Mouse (Mus musculus) G1E (cell line): Measurements from ENCODE around the gene Cebpb. TPM values are rescaled to one million over a fixed set of nuclear protein-coding genes. Genes with fewer than 3 reads are reported as not detected.
"Not testable (repeated sequence)": the region's sequence is repeated elsewhere in the genome, so short reads cannot be mapped to it uniquely, and the experiment has no call there.

ENCODE experiments used
- ATAC-seq: 2 replicates; pipeline ENCODE4 v1.8.0; 2016; ENCODE audit warnings: mild to moderate bottlenecking; ENCODE audit not compliant: insufficient number of reproducible peaks, poor library complexity, low FRiP score, severe bottlenecking; ENCODE audit errors: extremely low read depth
- DNase-seq: peaks from one replicate; pipeline ENCODE4 v3.0.0; 2012; ENCODE audit warnings: low spot score
- H3K27me3 ChIP-seq: 2 replicates; pipeline ENCODE4 v1.6.1; 2012; ENCODE audit warnings: mild to moderate bottlenecking, low read length, inconsistent platforms; ENCODE audit not compliant: insufficient read depth
- H3K36me3 ChIP-seq: replicated peaks from 2 replicates; pipeline ENCODE3; 2012; ENCODE audit warnings: mild to moderate bottlenecking, inconsistent platforms
- H3K4me1 ChIP-seq: 2 replicates; pipeline ENCODE4 v1.6.1; 2012; ENCODE audit warnings: low read depth, low read length, inconsistent platforms, mixed read lengths; ENCODE audit not compliant: insufficient read depth
- H3K4me3 ChIP-seq: 2 replicates; pipeline ENCODE4 v1.5.1; 2012; ENCODE audit warnings: low read depth, mild to moderate bottlenecking, inconsistent platforms, low read length, moderate library complexity, mixed read lengths
- H3K9me3 ChIP-seq: replicated peaks from 2 replicates; pipeline ENCODE4 v1.6.1; 2012; ENCODE audit warnings: inconsistent platforms
- CTCF ChIP-seq: IDR thresholded peaks from 2 replicates; pipeline ENCODE4 v1.5.1; 2012; ENCODE audit warnings: low read depth, low read length, inconsistent platforms, mixed read lengths
- GATA1 ChIP-seq: IDR thresholded peaks from 2 replicates; pipeline ENCODE4 v1.6.1; 2012; ENCODE audit warnings: borderline replicate concordance, low read length, inconsistent platforms, mixed read lengths
- GATA2 ChIP-seq: IDR thresholded peaks from 2 replicates; pipeline ENCODE4 v1.6.1; 2012; ENCODE audit warnings: low read depth, low read length, inconsistent platforms, borderline replicate concordance
- POLR2AphosphoS5 ChIP-seq: IDR thresholded peaks from 2 replicates; pipeline ENCODE4 v1.6.1; 2012; ENCODE audit warnings: low read depth, low read length, inconsistent platforms; ENCODE audit not compliant: insufficient replicate concordance
- TAL1 ChIP-seq: conservative IDR thresholded peaks from 2 replicates; pipeline ENCODE4 v1.6.1; 2012; ENCODE audit warnings: low read depth, low read length, inconsistent platforms, mixed read lengths
- polyA plus RNA-seq: library from polyadenylated mRNA; stranded (reverse); fragments of >175 nt; gene quantifications from 2 replicates; pipeline ENCODE4 v1.2.3, GENCODE M21; 2012
- total RNA-seq, 2 experiments: library from RNA; stranded (forward) in 1 of 2; stranded (reverse) in 1 of 2; fragments of 200-1000 nt in 1 of 2; fragments of >200 nt in 1 of 2; fragmentation: Nextera tagmentation in 1 of 2; gene quantifications; 2 replicates each; pipeline ENCODE4 v1.2.3; 2014 to 2017

The Cebpb gene
- total RNA-seq (2014; fragmentation: Nextera tagmentation) = 10.5 and 12.5 TPM in 2 replicates
- 12.9 and 33.6 TPM in 2 replicates for total RNA-seq (2017)
- polyA plus RNA-seq = 61.6 and 87.9 TPM in 2 replicates

DNA sequence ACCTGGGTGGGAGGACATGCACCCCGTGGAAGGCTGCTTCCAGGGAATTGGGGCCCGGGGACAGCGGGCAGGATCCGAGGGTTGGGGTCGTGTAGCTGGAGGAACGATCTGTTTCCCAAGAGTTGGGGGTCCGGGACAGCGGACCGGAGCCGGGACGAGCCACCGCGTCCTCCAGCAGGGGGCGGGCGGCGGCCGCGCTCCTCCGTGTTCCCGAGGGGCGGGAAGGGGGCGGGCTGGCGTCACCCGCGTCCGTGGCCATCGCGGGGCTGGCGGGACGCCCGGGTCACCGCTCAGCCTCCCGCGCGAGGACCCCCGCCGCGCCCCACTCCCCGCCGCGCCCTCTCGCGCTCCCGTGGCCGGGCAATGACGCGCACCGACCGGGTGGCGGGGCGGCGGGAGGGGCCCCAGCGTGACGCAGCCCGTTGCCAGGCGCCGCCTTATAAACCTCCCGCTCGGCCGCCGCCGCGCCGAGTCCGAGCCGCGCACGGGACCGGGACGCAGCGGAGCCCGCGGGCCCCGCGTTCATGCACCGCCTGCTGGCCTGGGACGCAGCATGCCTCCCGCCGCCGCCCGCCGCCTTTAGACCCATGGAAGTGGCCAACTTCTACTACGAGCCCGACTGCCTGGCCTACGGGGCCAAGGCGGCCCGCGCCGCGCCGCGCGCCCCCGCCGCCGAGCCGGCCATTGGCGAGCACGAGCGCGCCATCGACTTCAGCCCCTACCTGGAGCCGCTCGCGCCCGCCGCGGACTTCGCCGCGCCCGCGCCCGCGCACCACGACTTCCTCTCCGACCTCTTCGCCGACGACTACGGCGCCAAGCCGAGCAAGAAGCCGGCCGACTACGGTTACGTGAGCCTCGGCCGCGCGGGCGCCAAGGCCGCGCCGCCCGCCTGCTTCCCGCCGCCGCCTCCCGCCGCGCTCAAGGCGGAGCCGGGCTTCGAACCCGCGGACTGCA, at the start of gene Cebpb:
Gene Cebpb (plus strand): TSS at position 418 of the 954 bp plus-strand sequence.
- Histone ChIP-seq H3K4me1 (peaks cover 69% of the 10 kb centered on the region), H3K27me3 (peaks cover 17% of the 10 kb centered on the region; the same call in 1 of the 2 replicates)
- peak; percentile 93 for DNase-seq

GRCm38 (mm10) chr2:167640279-167640678, 48.4 kb upstream of the Cebpb start:
- Histone ChIP-seq H3K9me3 (no peaks in the 10 kb centered on the region; the same call in 1 of the 2 replicates), H3K4me1 (peaks cover 13% of the 10 kb centered on the region), H3K4me3 (no peak overlapping the region), H3K36me3 (peaks cover 62% of the 10 kb centered on the region), H3K27me3 (peaks cover 3% of the 10 kb centered on the region; the same call in 1 of the 2 replicates)
- ATAC-seq (no peak), DNase-seq (no peak)
- TF ChIP-seq CTCF (peak; percentile 54), GATA1 (no peak), TAL1 (no peak)

More for the DNA sequence above, at the start of gene Cebpb:
- Histone ChIP-seq H3K9me3 (no peaks in the 10 kb centered on the region), H3K4me3 (peak within 1 kb of the TSS; percentile 86), H3K36me3 (peaks cover 64% of the 10 kb centered on the region)
- TF ChIP-seq CTCF = peak; percentile 6; the same call in 1 of the 2 replicates
- TF ChIP-seq TAL1 = no peak
- no peak for TF ChIP-seq GATA2
- TF ChIP-seq POLR2AphosphoS5 = 0 out of 2 replicates have a peak, but pooled peaks have one; percentile 23
- TF ChIP-seq GATA1 = no peak
- peak; percentile 17; the same call in 1 of the 2 replicates for ATAC-seq

- ATAC-seq (peak; percentile 59; the same call in 1 of the 2 replicates), DNase-seq (no peak)
- TF ChIP-seq CTCF (peak; percentile 34; the same call in 1 of the 2 replicates), TAL1 (no peak), POLR2AphosphoS5 (no peak)
- Histone ChIP-seq H3K9me3 (no peaks in the 10 kb centered on the region; the same call in 1 of the 2 replicates), H3K36me3 (peaks cover 72% of the 10 kb centered on the region), H3K4me3 (no peak overlapping the region), H3K4me1 (peaks cover 7% of the 10 kb centered on the region), H3K27me3 (peaks cover 3% of the 10 kb centered on the region; the same call in 1 of the 2 replicates)
Observed at GRCm38 (mm10) chr2:167641337-167641736, 47.4 kb upstream of the Cebpb start.

DNA sequence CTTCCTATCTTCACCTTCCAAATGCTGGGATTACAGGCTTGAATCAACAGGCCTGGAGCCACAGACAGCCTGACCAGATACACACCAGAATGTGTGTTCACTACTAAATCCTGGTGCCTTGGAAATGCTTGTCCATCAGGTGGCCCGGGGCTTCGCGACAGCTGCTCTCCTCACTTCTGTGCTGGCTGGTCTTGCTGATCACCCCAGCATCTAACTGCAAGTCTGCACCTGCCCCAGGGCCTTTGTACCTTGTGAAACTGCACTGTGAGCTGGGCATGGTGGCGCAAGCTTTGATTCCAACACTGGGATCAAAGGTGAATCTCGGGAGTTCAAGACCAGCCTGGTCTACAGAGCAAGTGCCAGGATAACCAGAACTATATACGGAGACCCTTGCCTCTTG, 46.6 kb upstream of the Cebpb start:
- DNase-seq (no peak), ATAC-seq (no peak)
- no peak for TF ChIP-seq CTCF
- TF ChIP-seq TAL1 = no peak
- TF ChIP-seq GATA2 = no peak
- no peak for TF ChIP-seq POLR2AphosphoS5
- TF ChIP-seq GATA1 = no peak
- peaks cover 3% of the 10 kb centered on the region; the same call in 1 of the 2 replicates for H3K27me3 ChIP-seq
- peaks cover 7% of the 10 kb centered on the region for H3K4me1 ChIP-seq
- H3K36me3 ChIP-seq = peaks cover 81% of the 10 kb centered on the region
- H3K9me3 ChIP-seq = no peaks in the 10 kb centered on the region; the same call in 1 of the 2 replicates
- H3K4me3 ChIP-seq = no peak overlapping the region

- not testable (repeated sequence) for H3K4me3 ChIP-seq, H3K4me1 ChIP-seq, H3K9me3 ChIP-seq, ATAC-seq, H3K27me3 ChIP-seq, DNase-seq
- H3K36me3 ChIP-seq = peaks cover 90% of the 10 kb centered on the region
Observed at GRCm38 (mm10) chr2:167643356-167644052, 45.2 kb upstream of the Cebpb start.

DNA sequence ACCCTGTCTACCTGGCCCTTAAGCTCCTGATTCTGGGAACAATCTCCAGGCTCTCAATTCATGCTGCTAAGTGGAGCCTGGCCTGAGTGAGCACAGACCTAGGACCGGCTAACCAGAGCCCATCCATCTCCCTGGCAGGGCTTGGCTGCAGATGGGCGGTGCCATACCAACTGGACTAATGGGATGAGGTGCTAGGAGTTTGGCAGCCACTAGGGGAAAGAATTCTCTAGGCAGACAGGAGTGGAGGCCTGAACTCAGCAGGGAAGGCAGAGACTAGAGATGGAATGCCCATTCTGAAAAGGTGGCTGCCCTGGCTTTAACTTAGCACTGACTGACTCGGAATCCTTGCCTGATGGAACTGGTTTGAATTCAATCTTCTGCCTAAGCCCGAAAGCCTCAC, 42.3 kb upstream of the Cebpb start:
- DNase-seq (no peak), ATAC-seq (no peak)
- TF ChIP-seq GATA2 = no peak
- no peak for TF ChIP-seq GATA1
- TF ChIP-seq CTCF = no peak
- TF ChIP-seq POLR2AphosphoS5 = no peak
- no peak for TF ChIP-seq TAL1
- Histone ChIP-seq H3K27me3 (no peaks in the 10 kb centered on the region), H3K36me3 (peaks cover 90% of the 10 kb centered on the region), H3K4me1 (peaks cover 2% of the 10 kb centered on the region), H3K4me3 (no peak overlapping the region), H3K9me3 (no peaks in the 10 kb centered on the region)
